Mouse (Mus musculus) heart, adult 18-20 months (tissue): ENCODE measurements around the gene Olfr782. TPM values are rescaled to one million over a fixed set of nuclear protein-coding genes. Genes with fewer than 3 reads are reported as not detected.
"Not testable (repeated sequence)": the region's sequence is repeated elsewhere in the genome, so short reads cannot be mapped to it uniquely, and the experiment has no call there.

ENCODE experiments used
- DNase-seq, 2 experiments: peaks; one replicate each; pipeline ENCODE4 v3.0.0; 2021 to 2022; ENCODE audit warnings: mixed read lengths in 1 of 2
- long read RNA-seq, 2 experiments: library from polyadenylated mRNA; stranded (forward); transcript quantifications; one replicate each; pipeline ENCODE4 v2.0.0; 2021
- total RNA-seq, 2 experiments: library from RNA; stranded (reverse); gene quantifications; 2 replicates each; pipeline ENCODE4 v1.2.3; 2021

Olfr782 gene
- total RNA-seq: not detected
- long read RNA-seq, experiment 1: 0 reads
- long read RNA-seq, experiment 2: 0 reads

DNA sequence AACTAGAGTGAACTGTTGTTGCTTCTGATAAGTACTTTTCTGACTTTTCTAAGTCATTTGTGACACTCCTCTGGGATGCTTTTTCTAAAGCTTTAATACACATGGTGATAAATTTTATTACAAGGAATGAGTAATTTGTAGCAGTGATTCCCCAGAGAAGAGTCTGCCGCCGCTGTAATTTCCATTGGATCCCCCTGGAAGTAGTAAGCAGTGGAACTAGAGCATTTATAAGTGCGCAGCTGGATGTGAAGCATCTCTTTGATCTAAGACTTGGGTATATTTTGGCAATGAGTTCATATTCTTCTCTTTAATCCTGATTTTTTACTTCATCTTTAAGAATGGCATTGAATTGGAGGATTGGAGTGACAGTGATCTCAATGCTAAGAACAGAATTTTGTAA lies at the start of gene Olfr782:
Olfr782 (plus strand) TSS at position 301 of the 400 bp plus-strand sequence.
- no peak for DNase-seq

DNA sequence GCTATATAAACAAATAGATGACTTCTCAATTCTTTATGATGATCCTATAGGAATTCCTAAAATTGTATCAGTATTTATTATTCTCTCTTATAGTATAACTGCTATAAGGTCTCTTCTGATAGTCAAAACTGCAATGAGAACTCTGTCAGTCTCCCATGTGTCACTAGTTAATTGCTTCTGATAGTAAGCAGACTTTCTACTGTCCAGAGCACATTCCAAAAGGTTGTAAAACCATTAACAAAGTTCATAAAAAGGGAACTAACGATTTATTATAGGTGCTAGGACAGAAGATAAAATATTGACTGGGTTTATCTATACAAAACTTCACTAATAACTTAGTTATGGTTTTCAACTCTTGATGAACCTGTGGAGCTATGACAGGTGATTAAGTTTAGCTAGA lies 35.7 kb upstream of the Olfr782 start:
- not testable (repeated sequence) for DNase-seq

DNA sequence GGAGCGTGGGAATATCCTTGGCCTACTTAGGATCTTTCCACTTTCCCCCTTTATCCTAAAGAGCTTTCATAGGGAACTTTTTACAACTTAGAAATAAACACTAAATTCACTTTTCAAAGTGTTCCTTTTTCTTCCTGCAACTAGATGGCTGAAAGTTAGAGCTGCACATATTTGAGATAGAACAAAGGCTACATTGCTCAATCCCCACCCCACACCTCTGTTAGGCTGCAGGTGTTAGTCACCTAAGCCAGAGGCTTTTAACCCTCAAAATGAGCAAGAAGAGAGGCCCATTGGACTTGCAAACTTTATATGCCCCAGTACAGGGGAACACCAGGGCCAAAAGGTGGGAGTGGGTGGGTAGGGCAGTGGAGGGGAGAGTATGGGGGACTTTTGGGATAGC lies 35.1 kb upstream of the Olfr782 start:
- not testable (repeated sequence) for DNase-seq

DNA sequence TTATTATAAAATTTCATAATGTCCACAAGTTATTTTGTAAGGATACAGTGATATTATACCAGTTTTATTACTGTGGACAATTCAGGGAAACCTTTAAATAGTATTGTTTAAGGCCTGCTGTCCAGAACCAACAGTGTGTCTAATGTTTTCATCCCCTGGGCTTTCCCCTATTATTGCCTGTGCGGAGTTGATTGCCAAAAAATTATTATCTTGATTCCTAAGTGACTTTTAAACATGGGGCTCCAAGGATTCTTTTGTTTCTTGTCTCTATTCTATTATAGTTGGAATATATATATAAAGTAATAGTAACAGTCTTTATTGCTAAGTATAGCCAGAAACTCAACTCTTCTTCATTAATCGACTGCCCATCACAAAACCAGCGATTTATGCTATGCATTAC lies 30.8 kb upstream of the Olfr782 start, which contains the start of gene Olfr780:
Olfr780 (plus strand) TSS at position 301 of the 400 bp plus-strand sequence.
- no peak for DNase-seq

DNA sequence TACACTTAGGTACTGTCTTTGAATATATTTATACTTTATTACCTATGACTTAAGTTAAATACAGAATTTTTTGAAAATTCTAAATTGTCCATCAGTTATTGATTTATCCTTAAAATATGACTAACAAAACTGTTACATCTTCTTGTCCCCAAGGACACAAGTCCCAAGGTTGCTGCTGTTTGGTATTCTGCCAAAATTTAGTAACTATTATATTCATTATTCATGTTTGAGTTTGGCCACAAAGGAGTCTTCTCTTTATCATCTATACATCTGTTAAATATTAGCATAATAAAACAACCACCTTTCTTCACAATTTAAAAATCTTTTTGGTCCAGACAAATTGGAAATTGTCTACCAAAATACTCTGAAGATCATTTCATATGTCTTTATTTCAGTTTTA lies 20.1 kb upstream of the Olfr782 start, which contains the start of gene Olfr781:
Olfr781 (plus strand) TSS at position 301 of the 400 bp plus-strand sequence.
- no peak for DNase-seq

DNA sequence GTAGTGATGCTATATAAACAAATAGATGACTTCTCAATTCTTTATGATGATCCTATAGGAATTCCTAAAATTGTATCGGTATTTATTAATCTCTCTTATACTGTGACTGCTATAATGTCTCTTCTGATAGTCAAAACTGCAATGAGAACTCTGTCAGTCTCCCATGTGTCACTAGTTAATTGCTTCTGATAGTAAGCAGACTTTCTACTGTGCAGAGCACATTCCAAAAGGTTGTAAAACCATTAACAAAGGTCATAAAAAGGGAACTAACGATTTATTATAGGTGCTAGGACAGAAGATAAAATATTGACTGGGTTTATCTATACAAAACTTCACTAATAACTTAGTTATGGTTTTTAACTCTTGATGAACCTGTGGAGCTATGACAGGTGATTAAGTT lies 3.8 kb downstream of the Olfr782 start:
- DNase-seq: not testable (repeated sequence)

DNA sequence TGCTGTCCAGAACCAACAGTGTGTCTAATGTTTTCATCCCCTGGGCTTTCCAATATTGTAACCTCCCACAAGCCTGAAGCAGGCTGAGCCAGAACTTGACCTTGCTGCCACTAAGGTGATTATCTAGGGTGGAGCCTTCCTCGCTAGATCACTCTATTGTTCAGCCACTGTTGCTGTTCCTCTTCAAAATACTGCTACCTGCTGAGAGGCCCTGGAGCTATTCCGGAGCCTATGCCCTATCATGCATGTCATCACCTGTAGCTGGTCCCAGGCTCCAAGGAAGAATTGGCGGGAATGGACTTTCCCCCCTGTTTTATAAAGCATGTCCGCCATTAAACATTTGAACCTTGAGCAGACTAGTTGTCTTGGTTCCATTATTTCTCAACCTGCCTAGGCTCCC lies 7.8 kb downstream of the Olfr782 start:
- not testable (repeated sequence) for DNase-seq

DNA sequence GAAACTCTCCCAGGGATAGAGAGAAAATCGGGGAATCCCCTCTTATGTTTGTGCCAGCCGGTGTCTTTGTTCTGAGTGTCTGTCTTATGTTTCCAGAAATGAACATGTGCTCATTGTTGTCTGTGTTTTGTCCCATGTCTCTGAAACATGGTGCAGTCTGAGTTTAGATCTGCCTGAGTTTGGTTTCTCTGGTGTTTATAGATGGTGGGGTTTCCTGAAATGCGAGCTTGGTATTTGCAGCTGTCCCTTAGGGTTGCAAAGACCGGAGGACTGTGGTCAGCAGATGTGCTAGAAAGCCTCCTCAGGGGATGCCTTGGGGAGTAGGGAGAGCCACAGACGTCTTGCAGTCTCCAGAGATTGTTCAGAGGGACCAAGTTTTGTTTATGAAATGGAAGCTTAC lies 8.7 kb downstream of the Olfr782 start:
- DNase-seq: no peak

DNA sequence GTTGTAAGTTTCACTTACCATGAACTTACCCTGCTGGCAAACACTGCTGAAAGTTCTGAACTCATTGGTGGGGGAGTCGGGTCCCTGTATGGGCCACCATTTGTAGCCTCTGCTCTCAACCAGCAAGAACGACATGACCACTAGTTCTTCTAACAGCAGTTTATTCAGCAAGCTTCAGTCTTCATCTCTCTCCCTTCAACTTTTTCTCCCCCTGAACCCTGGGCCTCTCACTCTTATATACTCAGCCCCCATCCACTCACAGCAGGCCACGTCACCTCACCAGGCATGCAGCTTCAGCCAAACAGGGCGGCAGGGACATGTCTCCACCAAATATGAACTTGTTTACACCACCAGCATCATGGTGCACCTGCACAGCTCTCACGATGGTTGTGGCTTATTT lies 25.4 kb downstream of the Olfr782 start:
- DNase-seq: not testable (repeated sequence)

DNA sequence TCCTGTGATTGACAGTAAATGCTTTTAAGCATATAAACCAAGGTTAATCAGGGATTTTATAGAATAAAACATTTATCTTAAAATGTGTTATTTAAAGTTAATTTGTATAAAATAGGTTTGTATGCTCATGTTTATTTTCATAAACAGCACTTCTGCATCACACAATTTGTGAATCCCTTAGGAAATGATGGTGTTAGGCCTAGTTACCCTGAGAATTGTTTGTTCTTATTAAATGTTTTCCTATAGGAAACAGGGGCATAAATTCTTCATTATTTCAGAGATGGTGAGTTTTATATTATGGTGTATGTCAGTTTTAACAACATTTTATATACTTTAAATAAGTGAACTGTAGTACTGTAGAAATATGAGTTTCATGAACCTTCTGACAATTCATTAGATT lies 35.1 kb downstream of the Olfr782 start, which contains the start of gene Olfr784:
Olfr784 (plus strand) TSS at position 301 of the 400 bp plus-strand sequence.
- no peak for DNase-seq

DNA sequence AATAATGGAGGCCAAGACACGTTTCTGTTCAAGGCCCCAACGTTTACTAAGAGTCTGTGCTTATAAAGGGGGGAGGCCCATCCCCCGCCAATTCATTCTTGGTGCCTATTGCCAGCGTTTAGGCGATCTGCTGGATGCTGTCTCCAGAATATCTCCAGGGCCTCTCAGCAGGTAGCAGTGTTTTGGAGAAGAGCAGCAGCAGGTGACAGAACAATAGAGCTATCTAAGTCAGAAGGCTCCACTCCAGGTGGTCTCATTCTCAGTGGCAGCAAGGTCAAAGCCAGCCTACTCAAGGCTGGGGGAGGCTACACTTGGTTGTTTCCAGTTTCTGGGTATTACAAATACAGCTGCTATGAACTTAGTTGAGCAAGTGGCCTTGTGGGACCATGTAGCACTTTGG lies 52.2 kb downstream of the Olfr782 start:
- DNase-seq: no peak

Other genes with a start within 250 kb of the Olfr782 start
- not detected for gene Olfr768, start 249.5 kb upstream of the Olfr782 start, total RNA-seq
- not detected for gene Olfr769, start 231.0 kb upstream of the Olfr782 start, total RNA-seq
- not detected for gene Olfr770, start 209.9 kb upstream of the Olfr782 start, total RNA-seq
- not detected for gene Olfr771, start 184.1 kb upstream of the Olfr782 start, total RNA-seq
- gene Olfr772, start 170.9 kb upstream of the Olfr782 start, total RNA-seq: not detected
- gene Olfr773, start 161.4 kb upstream of the Olfr782 start, total RNA-seq: not detected
- not detected for gene Olfr774, start 112.6 kb upstream of the Olfr782 start, total RNA-seq
- not detected for gene Olfr775, start 100.4 kb upstream of the Olfr782 start, total RNA-seq
- gene Olfr776, start 89.7 kb upstream of the Olfr782 start, total RNA-seq: not detected
- gene Olfr777, start 77.4 kb upstream of the Olfr782 start, total RNA-seq: not detected
- not detected for gene Olfr780, start 30.7 kb upstream of the Olfr782 start, total RNA-seq
- not detected for gene Olfr781, start 20.0 kb upstream of the Olfr782 start, total RNA-seq
- not detected for gene Olfr784, start 35.2 kb downstream of the Olfr782 start, total RNA-seq
- not detected for gene Olfr785, start 56.6 kb downstream of the Olfr782 start, total RNA-seq
- gene Olfr786, start 78.5 kb downstream of the Olfr782 start, total RNA-seq: not detected
- not detected for gene Olfr787, start 113.0 kb downstream of the Olfr782 start, total RNA-seq
- gene Olfr788, start 122.1 kb downstream of the Olfr782 start, total RNA-seq: not detected
- gene Olfr789, start 135.9 kb downstream of the Olfr782 start, total RNA-seq: not detected
- not detected for gene Olfr790, start 149.6 kb downstream of the Olfr782 start, total RNA-seq
- gene Olfr791, start 172.9 kb downstream of the Olfr782 start, total RNA-seq: not detected
- gene Olfr792, start 190.3 kb downstream of the Olfr782 start, total RNA-seq: not detected
- gene Olfr794, start 218.8 kb downstream of the Olfr782 start, total RNA-seq: not detected